Mouse (Mus musculus) pancreas, adult 10 weeks (tissue): Measurements from ENCODE around the gene Zfp654. TPM values are rescaled to one million over a fixed set of nuclear protein-coding genes. Genes with fewer than 3 reads are reported as not detected.

ENCODE experiments used
- polyA plus RNA-seq: library from polyadenylated mRNA; stranded (reverse); fragments of 350-450 nt; fragmentation: Illumina TruSeq; extraction: RNeasy Lipid Tissue Mini Kit (QIAGEN cat#74804); gene quantifications from one replicate; pipeline ENCODE4 v1.2.3, GENCODE M21; 2015; ENCODE audit warnings: low read depth, low replicate concordance; ENCODE audit not compliant: insufficient read depth

Zfp654 gene
- polyA plus RNA-seq, result 2.1 TPM

DNA sequence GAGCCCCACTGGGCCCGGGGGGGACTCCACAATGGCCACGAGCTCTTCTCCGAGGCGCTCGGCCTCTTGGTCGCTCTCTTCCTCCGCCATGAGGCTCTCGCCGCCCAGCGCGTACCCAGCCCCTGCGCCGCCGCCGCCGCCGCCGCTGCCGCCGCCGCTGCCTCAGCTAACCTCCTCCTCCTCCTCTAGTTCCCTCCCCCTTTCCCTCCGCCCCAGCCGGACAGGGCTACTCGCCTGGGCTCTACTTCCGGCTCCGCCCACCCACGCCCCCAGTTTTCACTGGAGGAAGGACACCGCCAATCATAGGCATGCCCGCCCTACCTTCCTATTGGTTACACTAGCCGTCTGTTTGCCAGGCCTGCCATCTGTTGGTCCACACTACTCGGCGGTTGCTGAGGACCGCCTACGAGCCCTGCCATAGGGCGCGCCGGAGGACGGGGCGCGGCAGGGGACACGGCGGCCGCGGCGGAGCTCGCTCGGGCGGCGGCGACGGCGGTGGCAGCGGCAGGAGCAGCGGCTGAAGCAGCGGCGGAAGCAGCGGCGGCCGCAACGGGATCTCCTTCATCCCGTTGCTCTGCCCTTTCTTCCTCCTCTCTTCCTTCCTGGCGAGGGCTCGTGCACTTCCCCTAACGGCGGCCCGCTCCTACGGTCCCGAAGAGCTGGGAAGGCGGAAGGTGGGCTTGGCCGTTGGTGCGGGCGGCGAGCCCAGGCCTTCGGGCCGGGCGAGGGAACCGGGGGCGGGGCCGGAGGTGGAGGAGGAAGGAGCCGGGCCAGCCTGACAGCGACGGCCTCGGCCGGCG, at the start of gene Zfp654, which contains the start of gene Cggbp1:
Gene Zfp654, minus strand, starts transcription at position 90 of the 800 bp plus-strand sequence.
Gene Cggbp1, plus strand, starts transcription at position 434 of the 800 bp plus-strand sequence.

GRCm38 (mm10) chr16:64770521-64771430, 80.7 kb downstream of the Zfp654 start, which contains the start of gene 4930453N24Rik:
Gene 4930453N24Rik, minus strand, starts transcription at chr16:64771161.

Other genes starting within 250 kb of the Zfp654 start
- gene Csnka2ip, start 249.2 kb downstream of the Zfp654 start, polyA plus RNA-seq, result not detected
- 8.8 TPM for gene 4930453N24Rik, start 80.5 kb downstream of the Zfp654 start, polyA plus RNA-seq
- gene Cggbp1, start 344 bp upstream of the Zfp654 start, polyA plus RNA-seq, result 9.2 TPM